Mouse (Mus musculus) kidney, postnatal 0 days (tissue): ENCODE measurements at regions not wholly inside any gene's neighbourhood (a gene's known extent, or its start where the extent isn't known, plus 50 kb on each side); places are given as distances from the start of the nearest gene placed in this dataset.

Experiments
- ATAC-seq: fragments of 200-750 bp; cut with Nextera tagmentation; replicated peaks from 2 replicates; pipeline ENCODE4 v1.8.0; 2017; ENCODE audit warnings: low read depth, moderate number of reproducible peaks, moderate TSS enrichment, moderate library complexity; ENCODE audit not compliant: low FRiP score
- DNase-seq: peaks from one replicate; pipeline ENCODE4 v3.0.0-alpha.2; 2016; ENCODE audit warnings: low spot score
- H3K27ac ChIP-seq: fragments of 300-500 bp; sonication (generic); 2 replicates; pipeline ENCODE4 v1.5.1; 2014; ENCODE audit warnings: mild to moderate bottlenecking
- H3K27me3 ChIP-seq: fragments of 300-500 bp; sonication (generic); 2 replicates; pipeline ENCODE4 v1.6.1; 2014; ENCODE audit warnings: low read length, mixed read lengths; ENCODE audit not compliant: insufficient read depth
- H3K36me3 ChIP-seq: fragments of 300-500 bp; sonication (generic); 2 replicates; pipeline ENCODE4 v1.6.1; 2014; ENCODE audit warnings: low read length, mixed read lengths; ENCODE audit not compliant: insufficient read depth
- H3K4me1 ChIP-seq: fragments of 300-500 bp; sonication (generic); replicated peaks from 2 replicates; pipeline ENCODE4 v1.6.1; 2014; ENCODE audit warnings: antibody characterized with exemption, low read length, mixed read lengths; ENCODE audit not compliant: insufficient read depth
- H3K4me2 ChIP-seq: fragments of 300-500 bp; sonication (generic); 2 replicates; pipeline ENCODE4 v1.6.1; 2014; ENCODE audit warnings: mild to moderate bottlenecking, low read length, moderate library complexity, mixed read lengths
- H3K4me3 ChIP-seq: fragments of 300-500 bp; sonication (generic); replicated peaks from 2 replicates; pipeline ENCODE4 v1.5.1; 2014; ENCODE audit warnings: low read depth, low read length
- H3K9ac ChIP-seq: fragments of 300-500 bp; sonication (generic); 2 replicates; pipeline ENCODE4 v1.6.1; 2014; ENCODE audit warnings: low read depth, low read length
- H3K9me3 ChIP-seq: fragments of 300-500 bp; sonication (generic); replicated peaks from 2 replicates; pipeline ENCODE4 v1.6.1; 2016; ENCODE audit warnings: low read length, inconsistent platforms, mixed read lengths
- CTCF ChIP-seq: IDR thresholded peaks from 2 replicates; pipeline ENCODE4 v1.5.1; 2016; ENCODE audit warnings: antibody characterized with exemption, low read depth, mild to moderate bottlenecking, moderate library complexity
- WGBS: fragments of 180-500 bp; shearing (Covaris S2); extraction: QIAGEN DNeasy Blood & Tissue Kit; methylation state at CpG from one replicate; pipeline ENCODE4 v1.1.7; 2014; 5-methylcytosine and 5-hydroxymethylcytosine counted together

DNA sequence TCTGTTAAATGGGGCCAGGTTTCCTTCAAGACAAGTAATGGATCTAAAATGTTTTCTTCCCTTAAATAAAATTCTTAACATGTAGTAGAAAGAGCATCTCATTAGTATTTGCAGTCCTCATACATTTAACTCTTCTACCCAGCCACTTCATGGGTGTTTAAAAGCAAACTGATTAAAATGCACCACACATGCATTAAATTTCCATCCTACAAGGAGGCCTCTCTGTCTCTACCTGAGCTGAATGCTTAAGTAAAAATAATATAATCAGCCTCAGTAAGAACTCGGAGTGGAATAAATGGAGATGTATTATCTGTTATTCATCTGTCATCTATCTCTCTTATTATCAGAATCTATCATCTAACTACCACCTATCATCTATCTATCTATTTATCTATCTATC lies 398.6 kb upstream of the Nox3 start:
- no peak overlapping the region for H3K27ac ChIP-seq
- H3K27me3 ChIP-seq, result no peaks in the 10 kb centered on the region
- DNase-seq (no peak), ATAC-seq (no peak)
- H3K9ac ChIP-seq, result no peak overlapping the region
- H3K36me3 ChIP-seq, result no peaks in the 10 kb centered on the region
- no peak overlapping the region for H3K4me2 ChIP-seq
- H3K4me3 ChIP-seq, result no peak overlapping the region
- no peak for TF ChIP-seq CTCF
- H3K4me1 ChIP-seq, result no peaks in the 10 kb centered on the region
- 84% methylated on average over 1 of the region's 1 CpGs for WGBS
- H3K9me3 ChIP-seq, result no peaks in the 10 kb centered on the region

DNA sequence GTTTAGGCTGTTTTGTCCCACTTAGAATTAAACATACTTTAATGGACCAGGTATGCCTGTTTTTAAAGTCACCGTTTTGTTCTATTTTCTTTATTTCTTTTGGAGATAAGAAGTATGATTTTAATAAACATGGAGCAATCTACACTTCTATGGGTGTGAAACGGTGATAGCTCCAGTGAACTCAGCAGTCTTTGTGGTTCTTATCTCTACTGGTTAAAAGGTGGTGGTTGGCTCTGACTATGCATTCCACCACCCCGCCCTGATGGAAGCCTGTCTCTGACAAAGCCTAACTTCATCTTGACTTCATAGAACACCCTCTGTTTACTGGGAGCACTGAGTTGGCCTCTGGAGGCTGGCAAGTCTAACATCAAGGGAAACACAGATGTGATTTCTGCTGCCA lies 407.3 kb upstream of the Nox3 start:
- Histone ChIP-seq H3K27ac (no peak overlapping the region), H3K4me2 (no peak overlapping the region), H3K36me3 (no peaks in the 10 kb centered on the region), H3K4me1 (no peaks in the 10 kb centered on the region), H3K4me3 (no peak overlapping the region), H3K9me3 (no peaks in the 10 kb centered on the region), H3K9ac (no peak overlapping the region), H3K27me3 (no peaks in the 10 kb centered on the region)
- DNase-seq, result no peak
- no peak for TF ChIP-seq CTCF
- 93% methylated on average over 3 of the region's 3 CpGs for WGBS
- no peak for ATAC-seq

DNA sequence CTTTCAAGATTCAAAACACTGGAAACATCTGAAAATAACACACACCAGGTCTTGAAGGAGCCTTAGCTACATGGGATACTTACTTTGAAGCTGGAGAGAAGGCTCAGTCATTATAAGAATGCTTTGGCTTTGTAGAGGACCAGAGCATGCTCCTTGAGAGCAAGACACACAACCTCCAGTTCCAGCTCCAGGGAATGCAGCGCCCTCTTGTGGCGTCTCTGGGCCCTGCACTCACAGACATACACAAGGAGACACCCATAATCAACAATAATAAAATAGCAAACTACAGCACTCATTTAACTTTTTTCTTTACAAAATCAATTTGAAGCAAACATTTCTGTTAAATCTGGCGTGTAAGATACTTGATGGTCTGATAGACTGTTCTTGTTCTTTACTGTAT lies 413.2 kb upstream of the Nox3 start:
- ATAC-seq, result no peak
- Histone ChIP-seq H3K27me3 (no peaks in the 10 kb centered on the region), H3K4me3 (no peak overlapping the region), H3K9ac (no peak overlapping the region), H3K4me1 (no peaks in the 10 kb centered on the region), H3K9me3 (no peaks in the 10 kb centered on the region), H3K4me2 (no peak overlapping the region), H3K36me3 (no peaks in the 10 kb centered on the region), H3K27ac (no peak overlapping the region)
- 63% methylated on average over 3 of the region's 3 CpGs for WGBS
- peak; percentile 3 for DNase-seq
- peak; percentile 64 for TF ChIP-seq CTCF

DNA sequence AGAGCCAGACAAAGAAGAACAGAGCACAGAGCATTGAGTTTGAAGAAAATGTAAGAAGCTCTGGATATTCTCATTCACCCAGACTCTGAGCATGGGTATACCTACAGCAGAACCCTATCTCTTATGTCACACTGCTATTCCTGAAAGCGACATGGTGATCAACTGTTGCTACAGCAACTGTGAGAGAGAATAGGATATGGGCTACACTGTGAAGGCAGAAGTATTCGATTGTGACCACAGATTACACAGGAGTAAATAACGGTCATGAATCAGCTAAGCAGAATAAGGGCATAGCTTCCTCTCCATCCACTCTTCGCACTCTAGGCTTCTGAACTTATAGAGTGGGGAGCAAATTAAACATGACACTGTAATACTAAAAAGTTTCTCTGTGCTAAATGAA lies 417.0 kb upstream of the Nox3 start:
- no peak overlapping the region for H3K4me3 ChIP-seq
- H3K27ac ChIP-seq, result no peak overlapping the region
- no peaks in the 10 kb centered on the region for H3K4me1 ChIP-seq
- no peaks in the 10 kb centered on the region for H3K36me3 ChIP-seq
- H3K9me3 ChIP-seq, result no peaks in the 10 kb centered on the region
- WGBS, result 59% methylated on average over 4 of the region's 4 CpGs
- no peak for TF ChIP-seq CTCF
- H3K27me3 ChIP-seq, result no peaks in the 10 kb centered on the region
- H3K9ac ChIP-seq, result no peak overlapping the region
- DNase-seq, result no peak
- no peak for ATAC-seq
- no peak overlapping the region for H3K4me2 ChIP-seq

DNA sequence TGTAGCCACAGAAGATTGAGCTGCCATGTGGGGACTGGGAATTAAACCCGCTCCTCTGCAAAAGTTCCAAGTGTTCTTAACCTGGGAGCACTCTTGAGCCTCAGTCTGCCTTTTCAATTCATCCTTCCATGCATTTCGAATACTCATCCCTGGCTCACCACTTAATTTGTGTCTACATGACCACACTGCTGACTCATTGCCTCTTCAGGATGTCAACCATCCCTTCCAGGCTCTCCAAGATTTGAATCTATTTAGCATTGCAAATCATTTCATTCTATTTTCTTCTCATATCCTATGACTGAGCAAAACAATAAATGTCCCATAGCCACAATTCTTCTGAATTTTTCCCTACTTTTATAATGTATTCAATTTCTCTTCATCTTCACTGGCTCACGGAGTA lies 420.4 kb upstream of the Nox3 start:
- TF ChIP-seq CTCF, result no peak
- Histone ChIP-seq H3K27me3 (no peaks in the 10 kb centered on the region), H3K4me3 (no peak overlapping the region), H3K27ac (no peak overlapping the region), H3K4me1 (no peaks in the 10 kb centered on the region), H3K4me2 (no peak overlapping the region), H3K36me3 (no peaks in the 10 kb centered on the region), H3K9ac (no peak overlapping the region), H3K9me3 (no peaks in the 10 kb centered on the region)
- DNase-seq (no peak), ATAC-seq (no peak)
- 94% methylated on average over 3 of the region's 3 CpGs for WGBS

DNA sequence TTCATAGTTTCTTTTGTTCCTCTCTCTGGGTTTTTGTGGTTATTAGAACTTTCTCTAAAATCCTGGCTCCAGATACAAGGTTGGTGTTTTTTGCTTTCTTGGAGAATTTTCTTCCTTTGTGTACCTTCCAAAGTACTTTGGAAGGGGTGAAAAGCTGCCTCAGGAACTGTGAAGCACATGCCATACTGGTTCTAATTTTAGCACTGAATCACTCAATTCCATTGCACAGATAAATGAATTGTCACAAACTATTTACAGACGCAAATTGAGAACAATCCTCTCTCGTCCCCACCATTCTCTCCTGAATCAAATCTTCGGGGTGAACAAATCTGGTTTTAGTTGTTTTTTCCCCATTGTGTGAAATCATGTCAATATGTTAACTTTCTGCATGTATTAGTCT lies 437.6 kb upstream of the Nox3 start:
- Histone ChIP-seq H3K4me3 (no peak overlapping the region), H3K4me1 (no peaks in the 10 kb centered on the region), H3K9me3 (no peaks in the 10 kb centered on the region), H3K4me2 (no peak overlapping the region), H3K9ac (no peak overlapping the region), H3K27me3 (no peaks in the 10 kb centered on the region), H3K27ac (no peak overlapping the region), H3K36me3 (no peaks in the 10 kb centered on the region)
- DNase-seq (no peak), ATAC-seq (no peak)
- 75% methylated on average over 3 of the region's 3 CpGs for WGBS
- TF ChIP-seq CTCF, result no peak

DNA sequence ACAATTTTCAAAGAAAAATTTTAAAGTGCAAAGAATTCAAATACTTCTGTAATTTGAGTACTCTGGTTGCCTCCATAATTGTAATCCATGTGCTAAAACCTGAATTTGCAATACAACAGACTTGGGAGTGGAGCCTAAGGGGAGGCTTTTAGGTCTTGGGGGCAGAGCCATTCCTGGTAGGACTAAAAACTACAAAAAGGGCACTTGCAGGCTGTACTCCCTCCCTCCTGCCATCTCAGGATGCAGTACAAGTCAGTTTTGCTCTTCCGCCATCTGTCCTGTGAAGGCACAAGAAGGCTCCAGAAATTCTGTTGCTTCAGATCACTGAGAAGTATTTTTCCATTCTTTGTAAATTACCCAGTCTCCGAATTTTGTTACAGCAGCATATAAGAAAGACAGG lies 467.4 kb upstream of the Nox3 start:
- H3K27me3 ChIP-seq, result no peaks in the 10 kb centered on the region
- no peak for TF ChIP-seq CTCF
- H3K36me3 ChIP-seq, result no peaks in the 10 kb centered on the region
- 94% methylated on average over 2 of the region's 2 CpGs for WGBS
- DNase-seq, result no peak
- no peak overlapping the region for H3K4me2 ChIP-seq
- no peak overlapping the region for H3K4me3 ChIP-seq
- no peak overlapping the region for H3K9ac ChIP-seq
- H3K9me3 ChIP-seq, result no peaks in the 10 kb centered on the region
- no peak for ATAC-seq
- H3K27ac ChIP-seq, result no peak overlapping the region
- no peaks in the 10 kb centered on the region for H3K4me1 ChIP-seq
